Mouse (Mus musculus) heart, adult 2 months (tissue): ENCODE measurements around the gene C1qb.

Source experiments
- CTCF ChIP-seq: fragments of 200-600 bp; IDR thresholded peaks from 2 replicates; pipeline ENCODE4 v1.8.1; 2022; ENCODE audit warnings: antibody characterized with exemption, mild to moderate bottlenecking, moderate library complexity
- EP300 ChIP-seq: fragments of 200-500 bp; IDR thresholded peaks from 2 replicates; pipeline ENCODE4 v1.6.1; 2011; ENCODE audit warnings: low read depth, low read length, control low read depth; ENCODE audit not compliant: insufficient read depth
- POLR2A ChIP-seq: fragments of 200-500 bp; IDR thresholded peaks from 2 replicates; pipeline ENCODE4 v1.6.1; 2011; ENCODE audit warnings: mild to moderate bottlenecking, low read depth, low read length, control low read depth; ENCODE audit not compliant: insufficient read depth

- TF ChIP-seq POLR2A, result no peak
- no peak for TF ChIP-seq CTCF
- no peak for TF ChIP-seq EP300
These were observed 32.8 kb upstream of the C1qb start for GRCm38 (mm10) chr4:136918834-136919233.
